9 mouse cellular contexts compared by ENCODE assay signal in genomic region chrX:140503905-140504304, GRCm38 (mm10). TPM values are rescaled to one million over a fixed set of nuclear protein-coding genes. Genes with fewer than 3 reads are reported as not detected.
DNase-seq lines count a peak whose midpoint lies in the region; ATAC-seq lines count a peak whose summit lies in the region.
"Had no signal": no experiment of that assay in that cellular context is flagged by ENCODE, and none has a peak within 500 bp of the region (broad histone marks: within the 10 kb centered on the region; RNA-seq: fewer than 3 reads in every experiment).

No protein-coding gene starts in this region.

- H3K9ac ChIP-seq in embryonic facial prominence, embryonic 11.5 days (replicated peaks; ENCODE audit: low read length): no peak overlapping the region
- H3K9ac ChIP-seq in limb, embryonic 11.5 days (ENCODE audit: low read length): no peak overlapping the region
- no peak overlapping the region for H3K9ac ChIP-seq in midbrain, embryonic 14.5 days (replicated peaks; ENCODE audit: low read length)
- H3K9ac ChIP-seq: neural tube, embryonic 12.5 days had no signal

- ATAC-seq in embryonic facial prominence, embryonic 11.5 days (replicated peaks; ENCODE audit: insufficient number of reproducible peaks, low FRiP score, low TSS enrichment, low read depth): no peak; the same call in 1 of the 2 replicates
- peak; percentile 67; the same call in 1 of the 2 replicates for ATAC-seq in limb, embryonic 11.5 days (ENCODE audit: insufficient number of reproducible peaks, low FRiP score, low TSS enrichment, low read depth)
- ATAC-seq in midbrain, embryonic 14.5 days (ENCODE audit: low FRiP score, low TSS enrichment): peak; percentile 46; the same call in 1 of the 2 replicates

- WGBS in embryonic facial prominence, embryonic 11.5 days: 19% methylated on average over 7 of the region's 7 CpGs
- 14% methylated on average over 7 of the region's 7 CpGs for WGBS in limb, embryonic 11.5 days
- 17% methylated on average over 7 of the region's 7 CpGs for WGBS in midbrain, embryonic 14.5 days

- DNase-seq in layer of hippocampus, adult 11-12 months (ENCODE audit: low spot score): peak; percentile 42
- no peak for DNase-seq in layer of hippocampus, adult 9-10 months (ENCODE audit: low spot score)
- DNase-seq in adrenal gland, postnatal 10 days: peak; percentile 75
- peak; percentile 80 for DNase-seq in embryonic facial prominence, embryonic 11.5 days (ENCODE audit: low spot score)
- DNase-seq in induced T-regulatory cell, adult 2 months (ENCODE audit: low read depth): peak; percentile 89
- DNase-seq in limb, embryonic 11.5 days (ENCODE audit: low spot score): peak; percentile 75
- peak; percentile 64 for DNase-seq in midbrain, embryonic 14.5 days
- DNase-seq in testis, postnatal 10 days (ENCODE audit: low spot score): peak; percentile 66

- no peaks in the 10 kb centered on the region for H3K4me1 ChIP-seq in embryonic facial prominence, embryonic 11.5 days (ENCODE audit: control insufficient read depth, insufficient read depth, low read length)
- H3K4me1 ChIP-seq in limb, embryonic 11.5 days (ENCODE audit: control insufficient read depth, insufficient read depth, low read length): no peaks in the 10 kb centered on the region
- H3K4me1 ChIP-seq in midbrain, embryonic 14.5 days (ENCODE audit: control insufficient read depth, insufficient read depth, low read length): no peaks in the 10 kb centered on the region
- H3K4me1 ChIP-seq: neural tube, embryonic 12.5 days had no signal

- no peaks in the 10 kb centered on the region for H3K9me3 ChIP-seq in embryonic facial prominence, embryonic 11.5 days (replicated peaks; ENCODE audit: control insufficient read depth, low read length)
- H3K9me3 ChIP-seq in limb, embryonic 11.5 days (ENCODE audit: control insufficient read depth, low read length): no peaks in the 10 kb centered on the region
- no peaks in the 10 kb centered on the region for H3K9me3 ChIP-seq in midbrain, embryonic 14.5 days (ENCODE audit: control insufficient read depth, low read length)
- H3K9me3 ChIP-seq: neural tube, embryonic 12.5 days had no signal

- no peak overlapping the region for H3K4me2 ChIP-seq in embryonic facial prominence, embryonic 11.5 days (ENCODE audit: low read depth, low read length)
- no peak overlapping the region for H3K4me2 ChIP-seq in limb, embryonic 11.5 days (ENCODE audit: low read depth, severe bottlenecking)
- no peak overlapping the region for H3K4me2 ChIP-seq in midbrain, embryonic 14.5 days (ENCODE audit: low read length)
- H3K4me2 ChIP-seq: neural tube, embryonic 12.5 days had no signal

- no peaks in the 10 kb centered on the region for H3K36me3 ChIP-seq in embryonic facial prominence, embryonic 11.5 days (replicated peaks; ENCODE audit: control insufficient read depth, insufficient read depth, low read depth, low read length)
- no peaks in the 10 kb centered on the region for H3K36me3 ChIP-seq in limb, embryonic 11.5 days (ENCODE audit: control insufficient read depth, insufficient read depth, low read length)
- no peaks in the 10 kb centered on the region for H3K36me3 ChIP-seq in midbrain, embryonic 14.5 days (ENCODE audit: control insufficient read depth, insufficient read depth, low read length)
- H3K36me3 ChIP-seq: neural tube, embryonic 12.5 days had no signal

- no peak overlapping the region for H3K4me3 ChIP-seq in embryonic facial prominence, embryonic 11.5 days (ENCODE audit: low read depth, low read length)
- H3K4me3 ChIP-seq in limb, embryonic 11.5 days (ENCODE audit: low read depth, low read length): no peak overlapping the region
- H3K4me3 ChIP-seq in midbrain, embryonic 14.5 days (replicated peaks; ENCODE audit: low read depth, low read length): no peak overlapping the region
- H3K4me3 ChIP-seq: neural tube, embryonic 12.5 days had no signal

- no peak overlapping the region for H3K27ac ChIP-seq in embryonic facial prominence, embryonic 11.5 days (replicated peaks; ENCODE audit: low read depth, low read length)
- no peak overlapping the region for H3K27ac ChIP-seq in limb, embryonic 11.5 days (replicated peaks; ENCODE audit: low read depth, low read length)
- no peak overlapping the region for H3K27ac ChIP-seq in midbrain, embryonic 14.5 days (replicated peaks; ENCODE audit: low read depth, low read length)
- H3K27ac ChIP-seq: neural tube, embryonic 12.5 days had no signal

- no peaks in the 10 kb centered on the region for H3K27me3 ChIP-seq in embryonic facial prominence, embryonic 11.5 days (ENCODE audit: control insufficient read depth, insufficient read depth, low read length)
- H3K27me3 ChIP-seq in limb, embryonic 11.5 days (ENCODE audit: control insufficient read depth, insufficient read depth, low read length): 0 out of 2 replicates have a peak, but pooled peaks cover 3% of the 10 kb centered on the region
- no peaks in the 10 kb centered on the region; the same call in 1 of the 2 replicates for H3K27me3 ChIP-seq in midbrain, embryonic 14.5 days (ENCODE audit: control insufficient read depth, insufficient read depth, low read length)
- H3K27me3 ChIP-seq: neural tube, embryonic 12.5 days had no signal

RNA-seq across cellular contexts. Expression of gene Prps1, which starts 47.5 kb away (rescaled TPM):
- total RNA-seq in adrenal gland, postnatal 10 days (2021): 10 to 100 TPM; 19.7 to 24.5 TPM
- polyA plus RNA-seq in embryonic facial prominence, embryonic 11.5 days (2014; fragmentation: Nextera tagmentation; extraction: Ambion mirVana): 84.2 and 88.4 TPM in 2 replicates
- 88.3 and 91.5 TPM in 2 replicates for polyA plus RNA-seq in limb, embryonic 11.5 days (2014; fragmentation: Nextera tagmentation; extraction: Ambion mirVana)
- polyA plus RNA-seq in midbrain, embryonic 14.5 days (2014; fragmentation: Nextera tagmentation; extraction: Ambion mirVana): 85.6 and 85.8 TPM in 2 replicates
